7 mouse cellular contexts compared by ENCODE assay signal in genomic region chr14:48524135-48524534, GRCm38 (mm10).
DNase-seq lines count a peak whose midpoint lies in the region; ATAC-seq and TF ChIP-seq lines count a peak whose summit lies in the region.

No protein-coding gene starts in this region.

- no peak for TF ChIP-seq EP300 in ES-Bruce4 (IDR thresholded peaks at IDR 0.05; ENCODE audit: insufficient read depth, low read depth, low read length)
- no peak for TF ChIP-seq EP300 in liver, embryonic 14.5 days (IDR thresholded peaks at IDR 0.05; ENCODE audit: low read depth)

- no peak overlapping the region for H3K4me2 ChIP-seq in forebrain, embryonic 15.5 days (replicated peaks)
- no peak overlapping the region for H3K4me2 ChIP-seq in liver, embryonic 14.5 days (ENCODE audit: low read depth)

- peak; percentile 83 for TF ChIP-seq CTCF in left cerebral cortex, adult 2 months (IDR thresholded peaks at IDR 0.05)
- TF ChIP-seq CTCF in ES-Bruce4 (IDR thresholded peaks at IDR 0.05; ENCODE audit: low read depth, low read length) = peak; percentile 43
- TF ChIP-seq CTCF in brain, embryonic 14.5 days (IDR thresholded peaks at IDR 0.05; ENCODE audit: borderline replicate concordance, extremely low read depth, insufficient read depth, insufficient read length) = peak; percentile 74; the same call in 1 of the 2 replicates
- TF ChIP-seq CTCF in liver, embryonic 14.5 days (IDR thresholded peaks at IDR 0.05; ENCODE audit: low read depth) = peak; percentile 80

- TF ChIP-seq POLR2A in ES-Bruce4 (IDR thresholded peaks at IDR 0.05; ENCODE audit: insufficient read depth, low read length) = no peak
- no peak for TF ChIP-seq POLR2A in brain, embryonic 14.5 days (IDR thresholded peaks at IDR 0.05; ENCODE audit: borderline replicate concordance, extremely low read depth, insufficient read depth, insufficient read length, poor library complexity, severe bottlenecking)

- no peaks in the 10 kb centered on the region for H3K27me3 ChIP-seq in ES-Bruce4 (ENCODE audit: control insufficient read depth, insufficient read depth, low read length, poor library complexity, severe bottlenecking)
- 0 out of 2 replicates have a peak, but pooled peaks cover 3% of the 10 kb centered on the region for H3K27me3 ChIP-seq in forebrain, embryonic 15.5 days
- H3K27me3 ChIP-seq in liver, embryonic 14.5 days (ENCODE audit: control insufficient read depth, insufficient read depth, low read length) = no peaks in the 10 kb centered on the region

- no peak overlapping the region for H3K4me3 ChIP-seq in left cerebral cortex, adult 2 months
- H3K4me3 ChIP-seq in ES-Bruce4 (ENCODE audit: low read depth, low read length) = no peak overlapping the region
- H3K4me3 ChIP-seq in forebrain, embryonic 15.5 days = no peak overlapping the region
- no peak overlapping the region for H3K4me3 ChIP-seq in liver, embryonic 14.5 days (ENCODE audit: insufficient read depth in 1 of 2, low read depth in 2 of 2, low read length in 2 of 2)

- intact Hi-C loops in left cerebral cortex, adult 2 months (cut with DNase I) = loop anchor here (5.0 kb wide), 1 partner anchor 468 kb away; no protein-coding TSS in a partner anchor

- peak in 1 of 2 experiments; percentile 32 for DNase-seq in left cerebral cortex, adult 2 months (ENCODE audit: extremely low spot score in 1 of 2, low spot score in 2 of 2)
- DNase-seq in left cerebral cortex, adult 18-20 months (ENCODE audit: low spot score in 2 of 2) = no peak
- peak; percentile 79 for DNase-seq in brain, embryonic 14.5 days (ENCODE audit: low read depth)
- DNase-seq in liver, embryonic 14.5 days (ENCODE audit: low read depth in 3 of 3, low spot score in 3 of 3) = no peak
- no peak for DNase-seq in spleen, adult 18-20 months

- H3K9ac ChIP-seq in ES-Bruce4 (ENCODE audit: low read depth, poor library complexity, severe bottlenecking) = no peak overlapping the region
- H3K9ac ChIP-seq in forebrain, embryonic 15.5 days (replicated peaks) = no peak overlapping the region
- H3K9ac ChIP-seq in liver, embryonic 14.5 days (replicated peaks) = no peak overlapping the region

- peak; percentile 69 for ATAC-seq in forebrain, embryonic 15.5 days (replicated peaks)
- no peak for ATAC-seq in liver, embryonic 14.5 days (ENCODE audit: insufficient read depth)

- 40% methylated on average over 9 of the region's 9 CpGs for WGBS in forebrain, embryonic 15.5 days
- 35% methylated on average over 9 of the region's 9 CpGs for WGBS in liver, embryonic 14.5 days (ENCODE audit: insufficient replicate concordance)

- H3K36me3 ChIP-seq in ES-Bruce4 (ENCODE audit: control insufficient read depth, insufficient read depth, low read length, poor library complexity, severe bottlenecking) = no peaks in the 10 kb centered on the region
- H3K36me3 ChIP-seq in forebrain, embryonic 15.5 days = no peaks in the 10 kb centered on the region
- H3K36me3 ChIP-seq in liver, embryonic 14.5 days (replicated peaks; ENCODE audit: control insufficient read depth, insufficient read depth, low read depth) = no peaks in the 10 kb centered on the region

- H3K27ac ChIP-seq in left cerebral cortex, adult 2 months = no peak overlapping the region
- H3K27ac ChIP-seq in ES-Bruce4 (ENCODE audit: insufficient read depth, low read length) = no peak overlapping the region
- H3K27ac ChIP-seq in forebrain, embryonic 15.5 days (replicated peaks) = no peak overlapping the region
- no peak overlapping the region for H3K27ac ChIP-seq in liver, embryonic 14.5 days

- no peaks in the 10 kb centered on the region for H3K4me1 ChIP-seq in ES-Bruce4 (ENCODE audit: control insufficient read depth, insufficient read depth, low read length)
- 0 out of 2 replicates have a peak, but pooled peaks cover 4% of the 10 kb centered on the region for H3K4me1 ChIP-seq in forebrain, embryonic 15.5 days
- no peaks in the 10 kb centered on the region for H3K4me1 ChIP-seq in liver, embryonic 14.5 days (replicated peaks; ENCODE audit: control insufficient read depth in 2 of 2, insufficient read depth in 2 of 2, low read length in 1 of 2)

- no peaks in the 10 kb centered on the region for H3K9me3 ChIP-seq in ES-Bruce4 (replicated peaks; ENCODE audit: control insufficient read depth, insufficient read depth, low read length, poor library complexity, severe bottlenecking)
- no peaks in the 10 kb centered on the region for H3K9me3 ChIP-seq in forebrain, embryonic 15.5 days
- no peaks in the 10 kb centered on the region for H3K9me3 ChIP-seq in liver, embryonic 14.5 days (ENCODE audit: control insufficient read depth, low read length)
